Mouse (Mus musculus) myocyte (in vitro differentiated cells): Measurements from ENCODE around the gene Vipas39.

ENCODE experiments used
- MAX ChIP-seq: IDR thresholded peaks from one replicate; pipeline ENCODE4 v1.6.1; 2011; ENCODE audit warnings: low read depth, mild to moderate bottlenecking, control low read depth
- MYOG ChIP-seq, 3 experiments: IDR thresholded peaks; one replicate each; pipeline ENCODE4 v1.6.1; 2011; ENCODE audit warnings: control low read depth in 2 of 3, low read depth in 2 of 3, mild to moderate bottlenecking in 2 of 3; ENCODE audit not compliant: insufficient read length in 2 of 3, control insufficient read depth in 1 of 3, insufficient read depth in 1 of 3
- POLR2A ChIP-seq: IDR thresholded peaks from one replicate; pipeline ENCODE4 v1.6.1; 2011; ENCODE audit warnings: low read depth, mild to moderate bottlenecking, control low read depth, moderate library complexity; ENCODE audit not compliant: insufficient read length

GRCm38 (mm10) chr12:87201694-87202093 lies 64.4 kb downstream of the Vipas39 start:
- TF ChIP-seq MAX: no peak
- TF ChIP-seq POLR2A: no peak
- no peak for TF ChIP-seq MYOG (IDR thresholded peaks at IDR 0.05; ENCODE audit: control insufficient read depth in 1 of 3, insufficient read depth in 1 of 3, insufficient read length in 2 of 3, low read depth in 2 of 3)
